Mouse (Mus musculus) ES-Bruce4 (cell line): Measurements from ENCODE around the gene Ly6g6d. TPM values are rescaled to one million over a fixed set of nuclear protein-coding genes. Genes with fewer than 3 reads are reported as not detected.
A peak's percentile ranks its signal among the peaks of the same experiment; 100 is the strongest.
"Not testable (repeated sequence)": the region's sequence is repeated elsewhere in the genome, so short reads cannot be mapped to it uniquely, and the experiment has no call there.

Source experiments
- H3K27ac ChIP-seq: 2 replicates; pipeline ENCODE4 v1.5.1; 2012; ENCODE audit warnings: low read length, inconsistent platforms; ENCODE audit not compliant: insufficient read depth
- H3K27me3 ChIP-seq: 2 replicates; pipeline ENCODE4 v1.6.1; 2012; ENCODE audit warnings: mild to moderate bottlenecking, low read length, inconsistent platforms; ENCODE audit not compliant: control insufficient read depth, poor library complexity, insufficient read depth, severe bottlenecking
- H3K36me3 ChIP-seq: 2 replicates; pipeline ENCODE4 v1.6.1; 2012; ENCODE audit warnings: inconsistent platforms, mild to moderate bottlenecking, low read length, moderate library complexity; ENCODE audit not compliant: control insufficient read depth, poor library complexity, insufficient read depth, severe bottlenecking
- H3K4me1 ChIP-seq: one replicate; pipeline ENCODE4 v1.8.1; 2011; ENCODE audit warnings: low read length; ENCODE audit not compliant: control insufficient read depth, insufficient read depth
- H3K4me3 ChIP-seq: 2 replicates; pipeline ENCODE4 v1.5.1; 2011; ENCODE audit warnings: low read depth, mild to moderate bottlenecking, low read length
- H3K9ac ChIP-seq: 2 replicates; pipeline ENCODE4 v1.6.1; 2012; ENCODE audit warnings: low read depth, mild to moderate bottlenecking, inconsistent platforms; ENCODE audit not compliant: poor library complexity, severe bottlenecking
- H3K9me3 ChIP-seq: replicated peaks from 2 replicates; pipeline ENCODE4 v1.6.1; 2012; ENCODE audit warnings: mild to moderate bottlenecking, low read length, inconsistent platforms; ENCODE audit not compliant: control insufficient read depth, poor library complexity, insufficient read depth, severe bottlenecking
- CTCF ChIP-seq: IDR thresholded peaks from one replicate; pipeline ENCODE4 v1.8.1; 2011; ENCODE audit warnings: low read depth, low read length
- EP300 ChIP-seq: IDR thresholded peaks from 2 replicates; pipeline ENCODE4 v1.6.1; 2011; ENCODE audit warnings: low read depth, low read length; ENCODE audit not compliant: insufficient read depth
- POLR2A ChIP-seq: IDR thresholded peaks from one replicate; pipeline ENCODE4 v1.8.1; 2011; ENCODE audit warnings: low read length; ENCODE audit not compliant: insufficient read depth
- polyA plus RNA-seq: library from polyadenylated mRNA; stranded (reverse); fragments of >200 nt; gene quantifications from 2 replicates; pipeline ENCODE4 v1.2.4, GENCODE M21; 2011; ENCODE audit warnings: low read depth; ENCODE audit not compliant: missing spikeins, insufficient read depth, insufficient read length

Gene Ly6g6d
- polyA plus RNA-seq, result 1.3 and 1.9 TPM in 2 replicates

DNA sequence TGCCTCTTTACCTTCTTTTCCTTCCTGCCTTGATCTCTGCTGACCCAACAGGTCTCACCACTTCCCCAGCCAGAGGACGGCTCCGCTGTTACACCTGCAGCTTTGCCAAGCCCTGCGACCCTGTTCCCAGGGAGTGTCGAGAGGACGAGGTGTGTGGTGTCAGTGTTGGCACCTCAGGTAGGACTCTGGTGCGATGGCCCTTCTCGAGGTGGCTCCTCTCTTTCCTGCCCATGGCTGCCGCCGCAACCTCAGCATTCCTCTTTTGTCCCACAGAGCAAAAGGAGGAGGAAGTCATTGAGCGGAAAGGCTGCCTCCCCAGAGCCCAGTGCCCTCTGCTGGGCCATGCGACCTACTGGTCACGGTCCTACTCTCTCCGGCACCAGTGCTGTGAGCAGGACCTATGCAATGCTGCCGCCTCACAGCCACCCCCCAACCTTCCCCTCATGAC lies at the start of gene Ly6g6d:
Gene Ly6g6d (minus strand): TSS at position 280 of the 448 bp plus-strand sequence.
- peak within 1 kb of the TSS; percentile 58 for H3K9ac ChIP-seq
- no peaks in the 10 kb centered on the region for H3K36me3 ChIP-seq
- H3K27me3 ChIP-seq, result no peaks in the 10 kb centered on the region
- peak within 1 kb of the TSS; percentile 57 for H3K4me3 ChIP-seq
- TF ChIP-seq CTCF, result peak; percentile 34
- TF ChIP-seq EP300, result no peak
- peak within 1 kb of the TSS; percentile 85 for H3K27ac ChIP-seq
- peaks cover 2% of the 10 kb centered on the region for H3K4me1 ChIP-seq
- H3K9me3 ChIP-seq, result no peaks in the 10 kb centered on the region

- no peaks in the 10 kb centered on the region for H3K9me3 ChIP-seq
- TF ChIP-seq POLR2A (no peak), EP300 (no peak), CTCF (no peak)
- no peak overlapping the region for H3K9ac ChIP-seq
- no peaks in the 10 kb centered on the region for H3K27me3 ChIP-seq
- H3K4me1 ChIP-seq, result no peaks in the 10 kb centered on the region
- no peak overlapping the region for H3K27ac ChIP-seq
- no peak overlapping the region for H3K4me3 ChIP-seq
- peaks cover 8% of the 10 kb centered on the region for H3K36me3 ChIP-seq
Observed at GRCm38 (mm10) chr17:35127017-35127416, 49.2 kb upstream of the Ly6g6d start.

DNA sequence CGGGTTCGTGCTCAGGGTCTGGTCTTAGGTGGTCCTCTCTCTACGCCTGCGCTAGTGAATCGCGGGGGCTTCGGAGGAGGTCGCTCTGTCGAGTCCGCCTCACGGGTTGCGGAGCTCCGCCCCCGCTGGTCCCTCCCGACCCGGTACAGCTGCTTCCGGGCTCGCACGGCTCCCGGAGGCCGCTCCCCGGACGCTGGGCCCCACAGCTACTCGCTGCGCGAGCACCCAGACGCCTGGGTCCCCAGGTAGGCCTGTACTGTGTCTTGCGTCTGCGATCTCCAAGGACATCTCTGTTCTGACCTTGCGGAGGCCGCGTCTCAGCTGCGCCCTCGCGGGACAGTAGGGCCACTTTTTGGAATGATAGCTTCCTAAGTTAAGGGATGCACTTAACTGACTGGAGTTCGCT lies 48.3 kb upstream of the Ly6g6d start, which contains the start of gene D17H6S53E:
Gene D17H6S53E (plus strand): TSS at position 168 of the 406 bp plus-strand sequence.
- H3K9ac ChIP-seq, result peak within 1 kb of the TSS; percentile 75
- H3K4me3 ChIP-seq, result peak within 1 kb of the TSS; percentile 45
- no peak for TF ChIP-seq CTCF
- TF ChIP-seq EP300, result no peak
- TF ChIP-seq POLR2A, result no peak
- H3K4me1 ChIP-seq, result no peaks in the 10 kb centered on the region
- H3K9me3 ChIP-seq, result no peaks in the 10 kb centered on the region
- peaks cover 8% of the 10 kb centered on the region for H3K36me3 ChIP-seq
- H3K27me3 ChIP-seq, result no peaks in the 10 kb centered on the region
- no peak within 1 kb of the TSS for H3K27ac ChIP-seq

- Histone ChIP-seq H3K36me3 (peaks cover 8% of the 10 kb centered on the region), H3K4me3 (no peak overlapping the region), H3K27me3 (no peaks in the 10 kb centered on the region), H3K9ac (peak overlapping the region; percentile 75), H3K27ac (no peak overlapping the region), H3K9me3 (no peaks in the 10 kb centered on the region), H3K4me1 (no peaks in the 10 kb centered on the region)
- TF ChIP-seq EP300 (no peak), POLR2A (no peak), CTCF (no peak)
Observed at GRCm38 (mm10) chr17:35125578-35125977, 47.7 kb upstream of the Ly6g6d start.

GRCm38 (mm10) chr17:35125081-35125480 lies 47.2 kb upstream of the Ly6g6d start:
- H3K9me3 ChIP-seq, result no peaks in the 10 kb centered on the region
- H3K27ac ChIP-seq, result no peak overlapping the region
- no peaks in the 10 kb centered on the region for H3K27me3 ChIP-seq
- H3K36me3 ChIP-seq, result peaks cover 8% of the 10 kb centered on the region
- no peak overlapping the region for H3K4me3 ChIP-seq
- H3K4me1 ChIP-seq, result no peaks in the 10 kb centered on the region
- H3K9ac ChIP-seq, result no peak overlapping the region
- TF ChIP-seq CTCF, result no peak
- TF ChIP-seq EP300, result no peak
- TF ChIP-seq POLR2A, result no peak

DNA sequence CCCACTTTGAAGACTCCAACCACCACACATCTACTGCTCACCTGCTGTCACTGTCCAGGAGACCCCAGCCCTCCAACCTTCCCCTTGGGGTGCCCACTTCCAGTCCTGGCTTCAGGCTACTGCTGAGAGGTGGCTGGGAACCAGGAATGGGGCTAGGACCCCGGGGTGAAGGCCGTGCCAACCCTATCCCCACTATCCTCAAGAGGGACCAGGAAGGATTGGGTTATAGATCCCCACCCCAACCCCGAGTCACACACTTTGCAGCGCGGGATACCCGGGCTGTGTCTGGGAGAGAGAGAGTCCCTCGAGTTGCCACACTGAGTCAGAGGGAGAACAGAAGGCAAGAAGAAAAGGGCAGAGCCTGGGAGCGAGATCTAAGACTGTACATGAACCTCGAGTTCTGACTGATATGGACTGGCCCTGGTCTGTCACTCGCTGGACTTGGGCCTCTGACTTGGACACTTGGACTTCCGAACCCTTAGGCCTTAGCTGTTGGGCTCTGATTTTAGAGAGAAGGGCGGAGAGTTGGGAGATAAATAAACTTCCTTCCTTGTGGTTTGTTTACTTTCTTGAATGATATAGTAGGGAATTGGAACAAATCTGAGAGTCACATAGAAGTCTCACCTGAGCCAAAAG lies 46.5 kb upstream of the Ly6g6d start:
- not testable (repeated sequence) for H3K27me3 ChIP-seq, H3K9me3 ChIP-seq, H3K4me3 ChIP-seq, H3K36me3 ChIP-seq, H3K27ac ChIP-seq, H3K4me1 ChIP-seq, H3K9ac ChIP-seq

- H3K9me3 ChIP-seq, H3K4me3 ChIP-seq, H3K9ac ChIP-seq, H3K27ac ChIP-seq, H3K27me3 ChIP-seq, H3K4me1 ChIP-seq: not testable (repeated sequence)
- H3K36me3 ChIP-seq, result peaks cover 12% of the 10 kb centered on the region
Observed at GRCm38 (mm10) chr17:35123287-35123686, 45.4 kb upstream of the Ly6g6d start.
